Mouse (Mus musculus): ENCODE results near the gene Rab21. TPM values are rescaled to one million over a fixed set of nuclear protein-coding genes. Genes with fewer than 3 reads are reported as not detected.

The Rab21 gene
- polyA plus RNA-seq (2014; fragmentation: Nextera tagmentation; extraction: Ambion mirVana): 10.1 and 10.6 TPM in 2 replicates

- peak; percentile 96 for ATAC-seq (ENCODE audit: low FRiP score)
Measured at GRCm38 (mm10) chr10:115315473-115316171, at the start of gene Rab21. Gene Rab21 (minus strand): TSS chr10:115315594.

GRCm38 (mm10) chr10:115363151-115363550 is 47.8 kb upstream of the Rab21 start:
- WGBS: 90% methylated on average over 4 of the region's 4 CpGs

More at GRCm38 (mm10) chr10:115315473-115316171, at the start of gene Rab21:
- peak within 1 kb of the TSS; percentile 65 for H3K27ac ChIP-seq (ENCODE audit: low read depth, low read length)
- H3K9ac ChIP-seq (ENCODE audit: low read depth, low read length): peak within 1 kb of the TSS; percentile 87
- H3K4me1 ChIP-seq (replicated peaks; ENCODE audit: control insufficient read depth, insufficient read depth, low read length): no peaks in the 10 kb centered on the region
- peak within 1 kb of the TSS; percentile 81 for H3K4me3 ChIP-seq (ENCODE audit: low read depth, low read length)
- no peaks in the 10 kb centered on the region for H3K36me3 ChIP-seq (ENCODE audit: control insufficient read depth, insufficient read depth, low read length)
- H3K9me3 ChIP-seq (ENCODE audit: control insufficient read depth, low read length): no peaks in the 10 kb centered on the region
- H3K4me2 ChIP-seq (replicated peaks; ENCODE audit: low read depth, low read length): peak within 1 kb of the TSS; percentile 78
- under 1% methylated on average over 38 of the region's 48 CpGs for WGBS
- H3K27me3 ChIP-seq (ENCODE audit: control insufficient read depth, insufficient read depth, low read length): no peaks in the 10 kb centered on the region
- peak; percentile 97 for DNase-seq (ENCODE audit: low spot score)

GRCm38 (mm10) chr10:115362623-115362964 is 47.2 kb upstream of the Rab21 start:
- H3K9me3 ChIP-seq (ENCODE audit: control insufficient read depth, low read length): no peaks in the 10 kb centered on the region
- H3K27me3 ChIP-seq (ENCODE audit: control insufficient read depth, insufficient read depth, low read length): no peaks in the 10 kb centered on the region
- ATAC-seq (ENCODE audit: low FRiP score) (peak; percentile 31; the same call in 1 of the 2 replicates), DNase-seq (ENCODE audit: low spot score) (no peak)
- no peaks in the 10 kb centered on the region for H3K36me3 ChIP-seq (ENCODE audit: control insufficient read depth, insufficient read depth, low read length)
- peak overlapping the region; percentile 50 for H3K4me3 ChIP-seq (ENCODE audit: low read depth, low read length)
- peak overlapping the region; percentile 58 for H3K9ac ChIP-seq (ENCODE audit: low read depth, low read length)
- 6% methylated on average over 9 of the region's 9 CpGs for WGBS
- H3K4me2 ChIP-seq (replicated peaks; ENCODE audit: low read depth, low read length): peak overlapping the region; percentile 70
- H3K4me1 ChIP-seq (replicated peaks; ENCODE audit: control insufficient read depth, insufficient read depth, low read length): no peaks in the 10 kb centered on the region
- H3K27ac ChIP-seq (ENCODE audit: low read depth, low read length): peak overlapping the region; percentile 94

More at GRCm38 (mm10) chr10:115363151-115363550, 47.8 kb upstream of the Rab21 start:
- DNase-seq (ENCODE audit: low spot score) (no peak), ATAC-seq (ENCODE audit: low FRiP score) (no peak)
- peak overlapping the region; percentile 58 for H3K9ac ChIP-seq (ENCODE audit: low read depth, low read length)
- H3K4me3 ChIP-seq (ENCODE audit: low read depth, low read length): no peak overlapping the region
- no peak overlapping the region for H3K27ac ChIP-seq (ENCODE audit: low read depth, low read length)
- peak overlapping the region; percentile 70 for H3K4me2 ChIP-seq (replicated peaks; ENCODE audit: low read depth, low read length)
- no peaks in the 10 kb centered on the region for H3K4me1 ChIP-seq (replicated peaks; ENCODE audit: control insufficient read depth, insufficient read depth, low read length)
- H3K27me3 ChIP-seq (ENCODE audit: control insufficient read depth, insufficient read depth, low read length): no peaks in the 10 kb centered on the region
- H3K36me3 ChIP-seq (ENCODE audit: control insufficient read depth, insufficient read depth, low read length): no peaks in the 10 kb centered on the region
- no peaks in the 10 kb centered on the region for H3K9me3 ChIP-seq (ENCODE audit: control insufficient read depth, low read length)

GRCm38 (mm10) chr10:115361840-115362622 is 46.6 kb upstream of the Rab21 start, which contains the start of gene Tmem19:
Gene Tmem19 (minus strand): TSS chr10:115362501.
- Histone ChIP-seq H3K9me3 (ENCODE audit: control insufficient read depth, low read length) (no peaks in the 10 kb centered on the region), H3K4me3 (ENCODE audit: low read depth, low read length) (peak within 1 kb of the TSS; percentile 50), H3K27ac (ENCODE audit: low read depth, low read length) (peak within 1 kb of the TSS; percentile 94), H3K27me3 (ENCODE audit: control insufficient read depth, insufficient read depth, low read length) (no peaks in the 10 kb centered on the region), H3K4me1 (replicated peaks; ENCODE audit: control insufficient read depth, insufficient read depth, low read length) (no peaks in the 10 kb centered on the region), H3K4me2 (replicated peaks; ENCODE audit: low read depth, low read length) (peak within 1 kb of the TSS; percentile 70), H3K36me3 (ENCODE audit: control insufficient read depth, insufficient read depth, low read length) (no peaks in the 10 kb centered on the region), H3K9ac (ENCODE audit: low read depth, low read length) (peak within 1 kb of the TSS; percentile 58)
- ATAC-seq (ENCODE audit: low FRiP score): peak; percentile 99
- WGBS: under 1% methylated on average over 53 of the region's 58 CpGs
- DNase-seq (ENCODE audit: low spot score): peak; percentile 97

- H3K27me3 ChIP-seq (ENCODE audit: control insufficient read depth, insufficient read depth, low read length): no peaks in the 10 kb centered on the region
Measured at GRCm38 (mm10) chr10:115359066-115359465, 43.7 kb upstream of the Rab21 start.

GRCm38 (mm10) chr10:115358216-115358919 is 43.0 kb upstream of the Rab21 start:
- no peak for DNase-seq (ENCODE audit: low spot score)
- Histone ChIP-seq H3K27ac (ENCODE audit: low read depth, low read length) (no peak overlapping the region), H3K4me2 (replicated peaks; ENCODE audit: low read depth, low read length) (no peak overlapping the region), H3K9me3 (ENCODE audit: control insufficient read depth, low read length) (no peaks in the 10 kb centered on the region), H3K36me3 (ENCODE audit: control insufficient read depth, insufficient read depth, low read length) (0 out of 2 replicates have a peak, but pooled peaks cover 3% of the 10 kb centered on the region), H3K9ac (ENCODE audit: low read depth, low read length) (no peak overlapping the region), H3K27me3 (ENCODE audit: control insufficient read depth, insufficient read depth, low read length) (no peaks in the 10 kb centered on the region), H3K4me1 (replicated peaks; ENCODE audit: control insufficient read depth, insufficient read depth, low read length) (no peaks in the 10 kb centered on the region), H3K4me3 (ENCODE audit: low read depth, low read length) (no peak overlapping the region)
- 94% methylated on average over 17 of the region's 17 CpGs for WGBS
- no peak for ATAC-seq (ENCODE audit: low FRiP score)

More at GRCm38 (mm10) chr10:115359066-115359465, 43.7 kb upstream of the Rab21 start:
- Histone ChIP-seq H3K4me1 (replicated peaks; ENCODE audit: control insufficient read depth, insufficient read depth, low read length) (no peaks in the 10 kb centered on the region), H3K27ac (ENCODE audit: low read depth, low read length) (no peak overlapping the region), H3K4me3 (ENCODE audit: low read depth, low read length) (no peak overlapping the region), H3K9me3 (ENCODE audit: control insufficient read depth, low read length) (no peaks in the 10 kb centered on the region), H3K9ac (ENCODE audit: low read depth, low read length) (no peak overlapping the region), H3K4me2 (replicated peaks; ENCODE audit: low read depth, low read length) (no peak overlapping the region), H3K36me3 (ENCODE audit: control insufficient read depth, insufficient read depth, low read length) (0 out of 2 replicates have a peak, but pooled peaks cover 3% of the 10 kb centered on the region)
- DNase-seq (ENCODE audit: low spot score): no peak
- WGBS: 95% methylated on average over 7 of the region's 7 CpGs
- ATAC-seq (ENCODE audit: low FRiP score): no peak

GRCm38 (mm10) chr10:115356106-115356505 is 40.7 kb upstream of the Rab21 start:
- H3K4me2 ChIP-seq (replicated peaks; ENCODE audit: low read depth, low read length): no peak overlapping the region
- no peak overlapping the region for H3K9ac ChIP-seq (ENCODE audit: low read depth, low read length)
- no peaks in the 10 kb centered on the region for H3K9me3 ChIP-seq (ENCODE audit: control insufficient read depth, low read length)
- no peaks in the 10 kb centered on the region for H3K4me1 ChIP-seq (replicated peaks; ENCODE audit: control insufficient read depth, insufficient read depth, low read length)
- no peak overlapping the region for H3K27ac ChIP-seq (ENCODE audit: low read depth, low read length)
- WGBS: 88% methylated on average over 5 of the region's 7 CpGs
- no peak overlapping the region for H3K4me3 ChIP-seq (ENCODE audit: low read depth, low read length)
- H3K27me3 ChIP-seq (ENCODE audit: control insufficient read depth, insufficient read depth, low read length): no peaks in the 10 kb centered on the region
- DNase-seq (ENCODE audit: low spot score) (no peak), ATAC-seq (ENCODE audit: low FRiP score) (no peak)
- H3K36me3 ChIP-seq (ENCODE audit: control insufficient read depth, insufficient read depth, low read length): 0 out of 2 replicates have a peak, but pooled peaks cover 3% of the 10 kb centered on the region

- Histone ChIP-seq H3K9me3 (ENCODE audit: control insufficient read depth, low read length) (no peaks in the 10 kb centered on the region), H3K9ac (ENCODE audit: low read depth, low read length) (no peak overlapping the region), H3K27me3 (ENCODE audit: control insufficient read depth, insufficient read depth, low read length) (no peaks in the 10 kb centered on the region), H3K36me3 (ENCODE audit: control insufficient read depth, insufficient read depth, low read length) (0 out of 2 replicates have a peak, but pooled peaks cover 3% of the 10 kb centered on the region), H3K4me3 (ENCODE audit: low read depth, low read length) (no peak overlapping the region), H3K27ac (ENCODE audit: low read depth, low read length) (no peak overlapping the region), H3K4me1 (replicated peaks; ENCODE audit: control insufficient read depth, insufficient read depth, low read length) (no peaks in the 10 kb centered on the region), H3K4me2 (replicated peaks; ENCODE audit: low read depth, low read length) (no peak overlapping the region)
- DNase-seq (ENCODE audit: low spot score) (no peak), ATAC-seq (ENCODE audit: low FRiP score) (no peak)
- WGBS: 91% methylated on average over 6 of the region's 6 CpGs
Measured at GRCm38 (mm10) chr10:115355016-115355415, 39.6 kb upstream of the Rab21 start.
